Mouse (Mus musculus) CH12.LX (cell line): ENCODE measurements around the gene Gramd1a. TPM values are rescaled to one million over a fixed set of nuclear protein-coding genes. Genes with fewer than 3 reads are reported as not detected.

Experiments used
- DNase-seq: peaks from one replicate; pipeline ENCODE4 v3.0.0-alpha.2; 2013; ENCODE audit errors: extremely low read depth
- H3K27ac ChIP-seq: 2 replicates; pipeline ENCODE4 v1.5.1; 2012; ENCODE audit warnings: low read depth, mild to moderate bottlenecking, control low read depth, moderate library complexity; ENCODE audit not compliant: insufficient read depth
- H3K27me3 ChIP-seq: replicated peaks from 2 replicates; pipeline ENCODE3; 2012; ENCODE audit warnings: inconsistent platforms
- H3K36me3 ChIP-seq, 2 experiments: replicated peaks in 1 of 2; 2 replicates each; pipeline versions ENCODE3 to v1.6.1; 2012; ENCODE audit warnings: inconsistent platforms in 1 of 2, low read length in 1 of 2, mild to moderate bottlenecking in 1 of 2, mixed read lengths in 1 of 2, moderate library complexity in 1 of 2; ENCODE audit not compliant: control insufficient read depth in 1 of 2, insufficient read depth in 1 of 2
- H3K4me1 ChIP-seq, 2 experiments: 2 replicates each; pipeline ENCODE4 v1.6.1; 2012; ENCODE audit warnings: inconsistent platforms in 1 of 2, moderate library complexity in 1 of 2; ENCODE audit not compliant: insufficient read depth in 2 of 2, control insufficient read depth in 1 of 2
- H3K4me2 ChIP-seq: 2 replicates; pipeline ENCODE4 v1.6.1; 2012; ENCODE audit warnings: low read depth, mild to moderate bottlenecking, control low read depth; ENCODE audit not compliant: poor library complexity, insufficient read depth, severe bottlenecking
- H3K4me3 ChIP-seq, 3 experiments: fragments of 150-350 bp in 1 of 3; sonication (generic) in 1 of 3; replicated peaks in 1 of 3; 2 replicates each; pipeline versions ENCODE3 to v1.5.1; 2011 to 2012; ENCODE audit warnings: low read depth in 2 of 3, low read length in 2 of 3, mild to moderate bottlenecking in 2 of 3, moderate library complexity in 2 of 3, control low read depth in 1 of 3, improper control_type of control experiment in 1 of 3, inconsistent platforms in 1 of 3, mixed read lengths in 1 of 3; ENCODE audit not compliant: poor library complexity in 1 of 3
- H3K79me2 ChIP-seq: replicated peaks from 2 replicates; pipeline ENCODE4 v1.6.1; 2012; ENCODE audit warnings: mild to moderate bottlenecking, moderate library complexity; ENCODE audit not compliant: control insufficient read depth, poor library complexity, insufficient read depth, severe bottlenecking; ENCODE audit errors: extremely low read depth
- H3K9ac ChIP-seq: 2 replicates; pipeline ENCODE4 v1.6.1; 2012; ENCODE audit warnings: low read depth, mild to moderate bottlenecking, control low read depth, moderate library complexity; ENCODE audit not compliant: insufficient read depth
- H3K9me3 ChIP-seq: replicated peaks from 2 replicates; pipeline ENCODE3; 2012; ENCODE audit warnings: low read length, inconsistent platforms, mixed read lengths
- CHD1 ChIP-seq: IDR thresholded peaks from 2 replicates; pipeline ENCODE4 v1.6.1; 2012; ENCODE audit warnings: low read depth, low read length, improper control_type of control experiment, inconsistent platforms
- CHD2 ChIP-seq: IDR thresholded peaks from 2 replicates; pipeline ENCODE4 v1.6.1; 2011; ENCODE audit warnings: low read length, improper control_type of control experiment
- CTCF ChIP-seq, 2 experiments: IDR thresholded peaks in 1 of 2; conservative IDR thresholded peaks in 1 of 2; 2 replicates each; pipeline ENCODE4 v1.5.1; 2011 to 2012; ENCODE audit warnings: low read depth in 2 of 2, low read length in 2 of 2, improper control_type of control experiment in 1 of 2, inconsistent platforms in 1 of 2, mild to moderate bottlenecking in 1 of 2, moderate library complexity in 1 of 2
- E2F4 ChIP-seq: IDR thresholded peaks from 2 replicates; pipeline ENCODE4 v1.6.1; 2011; ENCODE audit warnings: low read depth, low read length, improper control_type of control experiment; ENCODE audit not compliant: insufficient replicate concordance
- EP300 ChIP-seq: IDR thresholded peaks from 2 replicates; pipeline ENCODE4 v1.6.1; 2011; ENCODE audit warnings: low read length, improper control_type of control experiment
- ETS1 ChIP-seq: conservative IDR thresholded peaks from 2 replicates; pipeline ENCODE4 v1.6.1; 2012; ENCODE audit warnings: low read depth, mild to moderate bottlenecking, inconsistent platforms, low read length, improper control_type of control experiment, moderate library complexity
- GABPA ChIP-seq: IDR thresholded peaks from 2 replicates; pipeline ENCODE4 v1.6.1; 2012; ENCODE audit warnings: low read depth, low read length, improper control_type of control experiment, inconsistent platforms; ENCODE audit not compliant: insufficient replicate concordance
- HCFC1 ChIP-seq: IDR thresholded peaks from 2 replicates; pipeline ENCODE4 v1.6.1; 2012; ENCODE audit warnings: low read depth, mild to moderate bottlenecking, inconsistent platforms, low read length, improper control_type of control experiment
- JUND ChIP-seq: conservative IDR thresholded peaks from 2 replicates; pipeline ENCODE4 v1.6.1; 2011; ENCODE audit warnings: low read depth, low read length, improper control_type of control experiment
- KAT2A ChIP-seq: IDR thresholded peaks from 2 replicates; pipeline ENCODE4 v1.6.1; 2012; ENCODE audit warnings: low read length, improper control_type of control experiment, inconsistent platforms; ENCODE audit not compliant: insufficient replicate concordance
- MAX ChIP-seq: IDR thresholded peaks from 2 replicates; pipeline ENCODE4 v1.6.1; 2011; ENCODE audit warnings: low read length, improper control_type of control experiment
- MAZ ChIP-seq: IDR thresholded peaks from 2 replicates; pipeline ENCODE4 v1.6.1; 2012; ENCODE audit warnings: low read depth, mild to moderate bottlenecking, inconsistent platforms, low read length, improper control_type of control experiment, moderate library complexity
- MYC ChIP-seq: IDR thresholded peaks from 2 replicates; pipeline ENCODE4 v1.6.1; 2011; ENCODE audit warnings: low read depth, mild to moderate bottlenecking, improper control_type of control experiment, low read length
- NRF1 ChIP-seq: IDR thresholded peaks from 2 replicates; pipeline ENCODE4 v1.6.1; 2014; ENCODE audit warnings: low read depth, mild to moderate bottlenecking, inconsistent platforms, low read length, improper control_type of control experiment, moderate library complexity
- RAD21 ChIP-seq: IDR thresholded peaks from 2 replicates; pipeline ENCODE4 v1.6.1; 2011; ENCODE audit warnings: low read depth, mild to moderate bottlenecking, low read length, improper control_type of control experiment, moderate library complexity
- RCOR1 ChIP-seq: conservative IDR thresholded peaks from 2 replicates; pipeline ENCODE4 v1.6.1; 2012; ENCODE audit warnings: low read depth, mild to moderate bottlenecking, inconsistent platforms, low read length, improper control_type of control experiment
- SMC3 ChIP-seq: IDR thresholded peaks from 2 replicates; pipeline ENCODE4 v1.6.1; 2011; ENCODE audit warnings: low read depth, low read length, improper control_type of control experiment
- USF1 ChIP-seq: IDR thresholded peaks from 2 replicates; pipeline ENCODE4 v1.6.1; 2014; ENCODE audit warnings: low read depth, mild to moderate bottlenecking, inconsistent platforms, low read length, improper control_type of control experiment
- ZC3H11A ChIP-seq: IDR thresholded peaks from 2 replicates; pipeline ENCODE4 v1.6.1; 2012; ENCODE audit warnings: low read depth, mild to moderate bottlenecking, inconsistent platforms, low read length, improper control_type of control experiment
- ZKSCAN1 ChIP-seq: IDR thresholded peaks from 2 replicates; pipeline ENCODE4 v1.6.1; 2012; ENCODE audit warnings: low read depth, inconsistent platforms, low read length, improper control_type of control experiment, borderline replicate concordance
- dilution Hi-C: fragments of 300-500 bp; cut with MboI; formaldehyde crosslinking; loops from 2 replicates; pipeline ENCODE4 v1.14.3; 2020; ENCODE audit warnings: low sequenced_read_pairs; ENCODE audit not compliant: extremely low pct_unique_long_range_greater_than_20kb, extremely low pct_ligation_motif_present
- in situ Hi-C: fragments of 300-500 bp; cut with MboI; formaldehyde crosslinking; loops from 3 replicates; pipeline ENCODE4 v1.14.3; 2019; ENCODE audit warnings: low sequenced_read_pairs, low pct_ligation_motif_present, low pct_unique_long_range_greater_than_20kb, mixed read lengths
- polyA plus RNA-seq: library from polyadenylated mRNA; unstranded; fragments of >175 nt; gene quantifications from 2 replicates; pipeline ENCODE4 v1.2.1, GENCODE M21; 2012; ENCODE audit warnings: low read depth; ENCODE audit not compliant: insufficient read length
- total RNA-seq, 2 experiments: library from RNA; depleted of rRNA; stranded (reverse); fragments of 300-350 nt in 1 of 2; fragments of >200 nt in 1 of 2; gene quantifications; 2 replicates each; pipeline ENCODE4 v1.2.3; 2012 to 2014

The Gramd1a gene
- total and polyA plus RNA-seq, 3 experiments, result 49.5 to 90.7 (median 86.0) TPM

DNA sequence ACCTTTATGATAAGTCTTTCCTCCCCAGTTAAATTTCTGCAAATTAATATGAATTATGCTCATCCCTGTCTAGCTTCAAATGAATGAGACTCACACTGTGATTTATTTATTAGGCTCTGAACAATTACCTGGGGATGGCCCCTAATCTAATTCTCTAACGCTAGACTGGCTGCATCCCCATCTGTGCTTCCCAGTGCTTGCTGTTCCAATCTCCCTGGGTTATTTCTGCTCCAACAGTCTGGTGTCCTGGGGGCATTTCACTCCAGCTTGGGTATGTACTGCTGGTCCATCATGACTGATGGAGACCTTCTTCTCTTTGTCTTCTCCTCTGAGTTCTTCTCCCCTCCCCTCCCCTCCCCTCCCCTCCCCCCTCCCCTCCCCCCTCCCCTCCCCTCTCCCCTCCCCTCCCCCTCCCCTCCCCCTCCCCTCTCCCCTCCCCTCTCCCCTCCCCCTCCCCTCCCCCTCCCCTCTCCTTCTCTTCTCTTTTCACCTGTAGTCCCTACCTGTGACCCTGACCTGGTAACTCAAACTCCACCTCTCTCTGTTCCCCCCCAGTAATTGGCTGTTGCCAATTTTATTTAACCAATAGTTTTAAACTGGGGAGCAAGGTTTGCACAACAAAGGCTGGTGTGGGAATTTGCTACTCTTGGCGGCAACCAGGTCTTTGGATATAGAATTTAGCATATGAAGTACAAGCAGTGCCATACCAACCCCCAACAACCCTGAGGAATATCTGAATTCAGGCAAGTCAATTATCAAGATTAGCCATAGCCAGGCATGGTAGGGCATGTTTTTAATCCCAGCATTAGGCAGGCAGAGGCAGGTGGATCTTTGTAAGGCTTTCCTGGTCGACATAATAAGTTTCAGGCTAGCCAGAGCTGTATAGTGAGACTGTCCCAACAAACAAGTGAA, 8.2 kb upstream of the Gramd1a start (continued):
- no peak for TF ChIP-seq GABPA

- Histone ChIP-seq H3K4me2 (no peak overlapping the region), H3K4me3 (no peak overlapping the region), H3K36me3 (no peaks in the 10 kb centered on the region), H3K27ac (no peak overlapping the region), H3K79me2 (no peaks in the 10 kb centered on the region), H3K4me1 (peaks cover 10 to 49% of the 10 kb centered on the region in 2 experiments), H3K9ac (no peak overlapping the region), H3K27me3 (no peaks in the 10 kb centered on the region), H3K9me3 (peaks cover 3% of the 10 kb centered on the region)
- DNase-seq, result no peak
- dilution Hi-C loops, result no loop called here
- in situ Hi-C loops, result no loop called here
- TF ChIP-seq NRF1, result no peak
- no peak for TF ChIP-seq JUND
- TF ChIP-seq MYC, result no peak
- no peak for TF ChIP-seq ZKSCAN1
- no peak for TF ChIP-seq ETS1
- TF ChIP-seq ZC3H11A, result no peak
- no peak for TF ChIP-seq RAD21
- TF ChIP-seq USF1, result no peak
- no peak for TF ChIP-seq CTCF (conservative IDR thresholded peaks at IDR 0.05 in 1 of 2, IDR thresholded peaks at IDR 0.05 in 1 of 2; ENCODE audit: low read depth in 2 of 2, low read length in 2 of 2)
- no peak for TF ChIP-seq CHD2
- TF ChIP-seq E2F4, result no peak
- no peak for TF ChIP-seq EP300
- TF ChIP-seq KAT2A, result no peak
- TF ChIP-seq CHD1, result no peak
Measured at GRCm38 (mm10) chr7:31162324-31162723, 6.6 kb upstream of the Gramd1a start.

DNA sequence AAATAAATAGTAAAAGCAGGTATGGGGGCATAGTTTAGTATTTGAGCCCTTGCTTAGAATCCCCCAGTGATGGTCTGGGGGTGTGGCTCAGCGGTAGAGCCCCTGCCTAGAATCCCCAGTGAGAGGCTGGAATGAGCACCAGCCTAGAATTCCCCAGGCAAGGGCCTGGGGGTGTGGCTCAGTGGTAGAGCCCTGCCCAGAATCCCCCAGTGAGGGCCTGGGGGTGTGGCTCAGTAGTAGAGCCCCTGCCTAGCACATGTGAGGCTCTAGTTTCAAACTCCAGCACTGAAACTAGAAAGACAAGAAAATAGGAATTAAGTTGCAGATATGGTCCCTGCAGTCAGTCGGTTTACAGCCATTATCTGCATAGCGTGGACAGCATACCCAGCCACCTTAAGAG, 6.1 kb upstream of the Gramd1a start:
- peaks cover 10 to 54% of the 10 kb centered on the region in 2 experiments for H3K4me1 ChIP-seq
- no peak overlapping the region for H3K27ac ChIP-seq
- DNase-seq, result no peak
- H3K79me2 ChIP-seq, result no peaks in the 10 kb centered on the region
- in situ Hi-C loops, result no loop called here
- dilution Hi-C loops, result no loop called here
- no peak overlapping the region for H3K4me2 ChIP-seq
- H3K4me3 ChIP-seq, result no peak overlapping the region
- no peak overlapping the region for H3K9ac ChIP-seq
- peaks cover 3% of the 10 kb centered on the region for H3K9me3 ChIP-seq
- TF ChIP-seq HCFC1, result no peak
- no peak for TF ChIP-seq RCOR1
- TF ChIP-seq ZC3H11A, result no peak
- no peak for TF ChIP-seq MAX
- no peak for TF ChIP-seq SMC3
- no peak for TF ChIP-seq CHD1
- no peak for TF ChIP-seq MAZ
- TF ChIP-seq CTCF (conservative IDR thresholded peaks at IDR 0.05 in 1 of 2, IDR thresholded peaks at IDR 0.05 in 1 of 2; ENCODE audit: low read depth in 2 of 2, low read length in 2 of 2), result no peak
- TF ChIP-seq GABPA, result no peak
- TF ChIP-seq, all 38 proteins: peak for 0
- no peaks in the 10 kb centered on the region for H3K36me3 ChIP-seq
- no peaks in the 10 kb centered on the region for H3K27me3 ChIP-seq
